Mouse (Mus musculus): ENCODE data around the gene Rab3gap2.

DNA sequence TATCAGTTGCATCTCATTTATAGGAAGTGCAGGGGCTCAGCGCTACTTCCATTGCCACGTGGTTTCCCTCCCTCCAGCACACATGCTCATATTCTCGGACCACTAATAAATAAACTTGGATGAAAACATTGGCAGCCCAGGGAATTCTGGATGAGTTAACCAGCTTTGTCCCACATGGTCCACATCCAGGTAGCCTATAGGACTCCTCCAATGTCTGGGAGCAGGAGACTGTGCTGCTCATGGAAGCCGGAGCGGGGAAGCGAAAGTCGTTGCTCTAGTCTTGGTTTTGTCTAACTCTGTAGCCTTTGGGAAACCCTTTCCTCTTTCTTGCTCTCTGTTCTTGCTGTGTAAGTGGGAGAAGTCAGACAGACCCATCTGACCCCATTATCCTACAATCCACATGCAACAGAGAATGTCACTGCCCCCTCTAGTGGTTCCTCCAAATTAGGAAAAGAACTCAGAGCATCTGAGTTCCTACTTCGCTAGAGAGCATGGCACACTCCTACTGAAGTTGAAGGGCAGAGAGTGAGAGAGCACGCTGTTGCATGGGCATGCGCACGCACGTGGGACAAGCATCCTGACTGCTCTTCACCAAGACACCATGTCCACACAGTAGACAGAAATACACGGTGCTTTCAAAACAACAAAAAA, 16.7 kb upstream of the Rab3gap2 start:
- TF ChIP-seq POLR2A (IDR thresholded peaks at IDR 0.05; ENCODE audit: borderline replicate concordance, insufficient read depth, low read length) (no peak), CTCF (IDR thresholded peaks at IDR 0.05; ENCODE audit: borderline replicate concordance, insufficient read depth, low read depth, low read length) (no peak)
